Mouse (Mus musculus) thymus, adult 2 months (tissue): ENCODE results near the gene Rbm42. TPM values are rescaled to one million over a fixed set of nuclear protein-coding genes. Genes with fewer than 3 reads are reported as not detected.

ENCODE experiments used
- DNase-seq: peaks from one replicate; pipeline ENCODE4 v3.0.0; 2021
- H3K27ac ChIP-seq: fragments of 200-500 bp; 2 replicates; pipeline ENCODE4 v1.5.1; 2012; ENCODE audit warnings: low read length, control low read depth; ENCODE audit not compliant: control insufficient read depth, insufficient read depth
- H3K27me3 ChIP-seq: fragments of 200-500 bp; 2 replicates; pipeline ENCODE4 v1.6.1; 2012; ENCODE audit warnings: mild to moderate bottlenecking, low read length, moderate library complexity, mixed read lengths; ENCODE audit not compliant: control insufficient read depth, insufficient read depth
- H3K36me3 ChIP-seq: fragments of 200-500 bp; 2 replicates; pipeline ENCODE4 v1.6.1; 2012; ENCODE audit warnings: mild to moderate bottlenecking, low read length, moderate library complexity; ENCODE audit not compliant: control insufficient read depth, insufficient read depth
- H3K4me1 ChIP-seq: fragments of 200-500 bp; replicated peaks from 2 replicates; pipeline ENCODE4 v1.6.1; 2012; ENCODE audit warnings: low read length; ENCODE audit not compliant: control insufficient read depth, insufficient read depth
- H3K4me3 ChIP-seq: fragments of 200-500 bp; 2 replicates; pipeline ENCODE4 v1.5.1; 2012; ENCODE audit warnings: mild to moderate bottlenecking, low read length, control low read depth, moderate library complexity; ENCODE audit not compliant: control insufficient read depth, insufficient read depth
- CTCF ChIP-seq: fragments of 200-500 bp; IDR thresholded peaks from 2 replicates; pipeline ENCODE4 v1.5.1; 2012; ENCODE audit warnings: mild to moderate bottlenecking, control low read depth, low read length, moderate library complexity, borderline replicate concordance; ENCODE audit not compliant: control insufficient read depth, poor library complexity, insufficient read depth; ENCODE audit errors: extremely low read depth
- POLR2A ChIP-seq: fragments of 200-500 bp; IDR thresholded peaks from 2 replicates; pipeline ENCODE4 v1.6.1; 2012; ENCODE audit warnings: mild to moderate bottlenecking, low read length, control low read depth, moderate library complexity; ENCODE audit not compliant: control insufficient read depth, poor library complexity, insufficient read depth; ENCODE audit errors: extremely low read depth
- WGBS: fragments of 180-500 bp; shearing (Covaris S2); methylation state at CpG from one replicate; pipeline ENCODE4 v1.1.7; 2018; 5-methylcytosine and 5-hydroxymethylcytosine counted together
- polyA plus RNA-seq: library from polyadenylated mRNA; depleted of rRNA; stranded (reverse); fragments of >200 nt; gene quantifications from 2 replicates; pipeline ENCODE4 v1.2.3, GENCODE M21; 2012

The Rbm42 gene
- polyA plus RNA-seq, 1 experiment = 117 TPM

GRCm38 (mm10) chr7:30619202-30619601, 30.9 kb downstream of the Rbm42 start:
- Histone ChIP-seq H3K27ac (no peak overlapping the region), H3K27me3 (no peaks in the 10 kb centered on the region; the same call in 1 of the 2 replicates), H3K4me3 (no peak overlapping the region), H3K36me3 (peaks cover 26% of the 10 kb centered on the region), H3K4me1 (no peaks in the 10 kb centered on the region)
- WGBS = 95% methylated on average over 3 of the region's 3 CpGs
- TF ChIP-seq POLR2A (no peak), CTCF (no peak)
- DNase-seq = peak; percentile 43

- H3K36me3 ChIP-seq = peaks cover 23% of the 10 kb centered on the region
Observed at GRCm38 (mm10) chr7:30618658-30619057, 31.5 kb downstream of the Rbm42 start.

GRCm38 (mm10) chr7:30615049-30615760, 34.9 kb downstream of the Rbm42 start:
- Histone ChIP-seq H3K27me3 (no peaks in the 10 kb centered on the region), H3K4me1 (no peaks in the 10 kb centered on the region), H3K4me3 (no peak overlapping the region), H3K36me3 (peaks cover 16% of the 10 kb centered on the region), H3K27ac (no peak overlapping the region)
- 89% methylated on average over 5 of the region's 5 CpGs for WGBS
- TF ChIP-seq POLR2A (no peak), CTCF (no peak)
- DNase-seq = no peak

More at GRCm38 (mm10) chr7:30618658-30619057, 31.5 kb downstream of the Rbm42 start:
- Histone ChIP-seq H3K27ac (no peak overlapping the region), H3K4me1 (no peaks in the 10 kb centered on the region), H3K27me3 (no peaks in the 10 kb centered on the region; the same call in 1 of the 2 replicates), H3K4me3 (no peak overlapping the region)
- no peak for DNase-seq
- TF ChIP-seq POLR2A (no peak), CTCF (no peak)
- 95% methylated on average over 9 of the region's 9 CpGs for whole genome bisulfite sequencing

GRCm38 (mm10) chr7:30614454-30614853, 35.7 kb downstream of the Rbm42 start:
- Histone ChIP-seq H3K4me3 (no peak overlapping the region), H3K4me1 (no peaks in the 10 kb centered on the region), H3K36me3 (peaks cover 15% of the 10 kb centered on the region), H3K27me3 (no peaks in the 10 kb centered on the region), H3K27ac (no peak overlapping the region)
- TF ChIP-seq CTCF (no peak), POLR2A (no peak)
- WGBS = 58% methylated on average over 2 of the region's 2 CpGs
- DNase-seq = no peak

GRCm38 (mm10) chr7:30613529-30614112, 36.5 kb downstream of the Rbm42 start:
- TF ChIP-seq POLR2A (no peak), CTCF (peak; percentile 72; the same call in 1 of the 2 replicates)
- H3K4me3 ChIP-seq = no peak overlapping the region
- no peak overlapping the region for H3K27ac ChIP-seq
- DNase-seq = peak; percentile 60
- H3K36me3 ChIP-seq = peaks cover 8% of the 10 kb centered on the region
- WGBS = 21% methylated on average over 14 of the region's 14 CpGs
- H3K27me3 ChIP-seq = no peaks in the 10 kb centered on the region
- no peaks in the 10 kb centered on the region for H3K4me1 ChIP-seq

GRCm38 (mm10) chr7:30612654-30613402, 37.3 kb downstream of the Rbm42 start, which contains the start of gene Upk1a:
Upk1a (minus strand) TSS chr7:30612847.
- Histone ChIP-seq H3K27ac (no peak within 1 kb of the TSS), H3K36me3 (peaks cover 8% of the 10 kb centered on the region), H3K27me3 (no peaks in the 10 kb centered on the region), H3K4me3 (no peak within 1 kb of the TSS), H3K4me1 (0 out of 2 replicates have a peak, but pooled peaks cover 5% of the 10 kb centered on the region)
- DNase-seq = no peak
- no peak for TF ChIP-seq CTCF
- WGBS = 69% methylated on average over 8 of the region's 8 CpGs
